Mouse (Mus musculus) hindlimb bud, embryonic 11.5 days (tissue): ENCODE data around the gene Tob1.

ENCODE experiments used
- DNase-seq: peaks from one replicate; pipeline ENCODE4 v3.0.0-alpha.2; 2012; ENCODE audit warnings: low read depth, low spot score; ENCODE audit errors: extremely low spot score

The Tob1 gene

DNA sequence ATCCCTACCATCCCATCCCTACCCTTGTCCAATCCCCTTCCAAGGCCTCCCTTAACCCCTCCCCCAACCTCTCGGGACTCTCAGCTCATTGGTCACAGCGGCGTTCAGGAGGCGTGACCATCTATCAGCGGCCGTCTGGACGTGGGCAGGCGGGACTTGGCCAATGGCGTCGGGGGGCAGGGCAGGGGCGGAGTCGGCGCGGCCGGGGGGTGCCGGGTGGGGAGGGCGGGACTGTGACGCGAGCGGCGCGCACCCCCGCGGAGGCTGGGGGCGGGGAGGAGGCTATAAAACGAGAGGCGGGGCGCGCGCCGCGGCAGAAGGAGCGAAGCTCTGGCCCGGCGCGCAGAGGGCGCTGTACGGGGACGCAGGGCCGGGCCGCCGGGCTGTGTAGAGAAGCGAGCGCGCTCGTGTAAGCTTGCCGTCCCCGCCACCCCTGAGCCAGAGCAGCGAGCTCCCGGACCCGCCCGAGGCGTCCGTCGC, at the start of gene Tob1:
Gene Tob1, plus strand, starts transcription at position 331 of the 480 bp plus-strand sequence.
- peak; percentile 98 for DNase-seq

DNA sequence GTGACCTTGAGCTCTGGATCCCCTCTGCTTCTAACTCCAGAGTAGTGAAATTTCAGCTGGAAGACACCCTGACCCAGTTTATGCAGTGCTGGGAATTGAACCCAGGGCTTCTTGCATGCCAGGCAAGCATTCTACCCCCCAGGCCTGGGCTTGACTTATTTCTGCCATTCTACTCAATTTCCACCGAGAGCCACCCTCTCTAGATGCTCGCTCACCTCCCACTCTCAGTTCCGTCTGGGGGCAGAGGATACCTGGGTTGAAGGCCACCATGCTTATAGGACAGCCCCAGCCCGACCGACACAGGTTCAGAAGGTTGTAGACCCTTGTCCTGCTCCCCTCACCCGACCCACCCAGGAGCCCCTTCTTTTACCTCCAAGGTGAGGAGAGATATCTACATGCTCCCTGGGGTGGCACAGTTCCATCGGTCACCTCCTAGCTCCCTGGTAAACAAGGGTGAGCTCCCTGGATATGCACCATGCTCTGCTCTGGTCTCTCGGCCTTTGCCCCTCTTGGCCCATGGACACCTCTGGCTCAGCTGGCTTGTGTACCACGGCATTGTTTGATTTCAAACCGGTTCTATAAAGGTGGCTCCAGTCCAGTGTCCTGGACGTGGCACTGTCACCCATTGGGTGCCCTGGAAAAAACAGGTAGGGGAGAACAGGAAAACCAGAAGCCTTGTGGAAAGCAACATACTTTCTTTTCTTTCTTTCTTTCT, 49.2 kb upstream of the Tob1 start:
- DNase-seq: no peak

DNA sequence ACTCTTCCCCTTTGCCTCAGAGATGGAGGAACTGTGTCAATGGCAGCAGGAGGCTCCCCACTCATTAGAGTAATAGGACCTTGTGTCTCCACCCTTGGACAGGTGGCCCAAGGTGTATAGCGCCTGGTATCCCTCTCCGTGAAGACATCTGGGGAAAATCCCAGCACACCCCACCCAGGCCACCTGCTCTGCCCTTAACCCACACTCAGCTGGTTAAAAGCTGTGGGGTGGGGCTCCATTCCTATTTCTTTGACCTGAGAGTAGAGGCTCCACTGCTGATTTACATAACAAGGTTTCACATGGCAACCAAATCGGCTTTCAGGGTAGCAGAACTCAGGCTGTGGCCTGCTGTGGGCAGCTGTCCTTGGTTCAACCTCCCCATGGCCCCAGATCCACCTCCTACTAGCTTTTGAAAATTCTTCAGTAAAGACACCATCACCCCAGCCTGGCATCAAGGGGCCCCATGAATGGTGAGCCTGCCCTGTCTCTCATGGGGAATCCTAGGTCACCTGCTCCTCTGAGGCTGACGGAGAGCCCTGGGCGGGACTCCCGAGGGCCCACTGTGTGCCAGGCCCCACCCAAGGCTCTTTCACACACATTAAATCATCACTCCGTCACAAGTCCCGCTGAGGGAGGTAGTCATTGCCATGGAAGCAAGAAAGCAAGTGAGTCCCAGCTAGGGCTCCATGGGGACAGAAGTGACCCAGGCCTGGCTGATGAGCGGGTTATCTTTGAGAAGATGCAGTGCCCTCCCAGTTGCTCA, 48.1 kb upstream of the Tob1 start:
- DNase-seq: no peak

DNA sequence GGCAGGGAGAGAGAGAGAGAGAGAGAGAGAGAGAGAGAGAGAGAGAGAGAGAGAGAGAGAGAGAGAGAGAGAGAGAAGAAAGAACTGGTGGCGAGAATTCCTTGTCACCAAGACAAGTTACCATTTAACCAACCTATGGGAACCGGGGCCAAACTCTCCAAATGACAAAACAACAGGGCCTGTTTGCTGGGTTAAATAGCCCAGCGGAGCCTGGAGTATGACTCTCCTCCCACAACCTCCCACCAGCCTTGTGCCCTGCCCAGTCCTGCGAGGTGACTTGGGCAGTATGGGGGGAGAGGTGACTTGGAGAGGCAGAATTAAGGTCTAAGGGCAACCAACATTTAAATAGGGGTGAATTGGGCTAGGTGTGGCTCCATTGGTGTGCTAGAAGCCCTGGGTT, 45.5 kb upstream of the Tob1 start:
- no peak for DNase-seq

DNA sequence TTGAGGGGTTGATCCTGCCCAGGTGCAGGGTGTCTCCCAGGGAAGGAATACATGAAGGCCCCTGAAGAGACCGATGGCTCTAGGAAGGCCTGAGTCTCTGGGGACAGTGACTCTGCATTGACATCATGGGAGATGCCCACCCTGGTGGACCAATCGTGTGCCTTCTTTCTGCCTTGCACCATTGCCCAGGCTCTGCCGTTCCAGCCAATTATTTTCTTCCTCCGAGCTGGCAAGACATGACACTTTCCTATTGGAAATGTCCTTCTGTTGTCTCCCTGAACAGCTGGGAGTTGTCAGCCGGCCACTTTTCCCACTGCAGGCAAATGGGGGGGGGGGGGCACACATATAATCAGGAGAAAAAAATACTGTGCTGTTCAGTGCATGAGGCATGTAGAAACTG, 43.0 kb upstream of the Tob1 start:
- no peak for DNase-seq

DNA sequence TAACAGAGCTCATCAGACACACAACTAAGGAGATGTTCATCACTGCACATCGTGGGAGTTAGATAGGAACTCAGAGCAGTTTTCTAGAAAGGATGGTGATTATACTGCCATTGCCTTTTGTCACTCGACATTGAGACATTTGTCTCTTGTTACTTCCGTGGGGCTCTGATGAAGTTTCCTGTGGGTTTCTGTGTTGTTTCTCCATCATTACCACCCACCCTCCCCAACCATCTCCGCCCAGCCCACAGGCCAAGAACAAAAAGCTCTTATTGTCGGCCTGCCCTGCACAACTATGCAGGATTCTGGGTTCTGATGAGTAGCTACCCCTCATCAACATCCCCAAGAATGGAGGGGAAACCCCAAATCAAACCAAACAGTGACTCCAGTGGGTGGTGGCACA, 41.7 kb upstream of the Tob1 start:
- no peak for DNase-seq

DNA sequence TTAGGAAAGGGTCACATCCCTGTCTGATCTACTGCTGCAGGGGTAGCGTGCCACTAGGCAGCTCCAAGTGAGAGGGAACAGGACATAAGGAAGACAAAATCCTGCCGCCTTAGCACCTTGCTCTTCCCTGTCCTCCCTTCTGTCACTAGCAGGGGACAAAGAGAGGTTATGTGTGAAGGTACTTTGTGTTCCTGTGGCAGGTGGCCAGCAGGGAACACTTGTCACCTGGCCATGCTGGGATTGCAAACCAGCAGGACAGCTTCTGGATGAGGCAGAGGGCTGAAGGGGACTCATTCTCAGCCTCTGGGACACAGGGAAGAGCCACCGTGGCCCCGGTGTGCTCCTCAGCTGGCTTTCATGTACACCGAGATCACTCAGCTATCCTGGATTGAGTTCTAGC, 39.6 kb upstream of the Tob1 start:
- no peak for DNase-seq

DNA sequence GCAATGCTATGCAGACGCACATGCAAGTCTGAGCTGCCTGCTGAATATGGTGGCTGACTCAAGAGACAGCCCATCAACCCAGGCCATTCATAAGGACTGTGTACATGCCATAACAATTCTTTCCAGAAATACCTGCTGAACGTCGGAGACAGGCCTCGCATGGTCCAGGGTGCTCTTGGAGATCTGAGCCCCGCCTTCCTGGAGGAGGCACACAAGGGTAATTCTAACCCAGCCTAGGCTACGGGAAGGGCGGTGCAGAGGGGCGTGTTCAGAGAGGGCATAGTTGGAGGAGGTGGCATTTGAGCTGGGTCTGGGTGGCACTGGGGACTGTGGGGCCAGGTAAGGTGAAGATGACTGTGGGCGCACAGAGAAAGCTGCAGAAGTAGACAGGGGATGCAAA, 39.1 kb upstream of the Tob1 start:
- no peak for DNase-seq

DNA sequence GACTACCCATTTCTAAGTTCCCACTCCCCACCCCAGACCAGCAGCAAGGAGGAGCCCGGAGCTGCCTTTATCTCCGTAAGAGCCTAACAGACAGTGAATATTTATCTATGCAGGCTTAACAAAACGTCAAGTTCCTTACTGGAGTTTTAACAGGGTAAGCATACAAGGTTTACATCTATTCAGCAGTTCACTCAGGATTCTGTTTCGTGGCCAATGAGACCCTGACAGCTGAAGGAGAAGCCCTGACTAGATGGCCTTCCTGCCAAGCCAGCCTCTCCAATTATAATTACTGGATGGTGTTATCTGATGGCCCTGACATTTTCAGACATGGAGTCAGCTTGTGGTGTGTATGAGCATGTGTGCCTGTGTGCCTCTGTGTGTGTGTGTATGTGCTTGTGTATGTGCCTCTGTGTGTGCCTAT, 37.5 kb upstream of the Tob1 start:
- DNase-seq: no peak

DNA sequence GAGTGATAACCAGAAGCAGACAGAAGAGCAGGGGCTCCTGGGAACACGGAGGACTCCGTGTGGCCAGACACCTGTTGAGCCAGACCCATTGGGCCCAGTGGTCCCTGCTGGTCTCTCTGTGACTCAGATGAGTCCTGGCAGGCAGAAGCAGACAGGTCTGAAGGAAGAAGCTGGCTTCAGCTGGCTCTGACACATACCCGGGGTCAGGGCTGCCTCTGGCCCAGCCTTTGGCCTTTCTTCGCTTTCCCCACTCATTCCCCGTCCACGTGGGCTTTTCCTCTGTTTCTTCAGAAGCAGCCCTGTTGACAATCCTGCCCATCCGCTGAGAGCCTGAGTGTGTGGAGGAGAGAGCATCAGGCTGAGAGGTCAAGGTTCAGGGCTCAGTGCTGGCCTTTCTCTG, 36.0 kb upstream of the Tob1 start:
- no peak for DNase-seq

DNA sequence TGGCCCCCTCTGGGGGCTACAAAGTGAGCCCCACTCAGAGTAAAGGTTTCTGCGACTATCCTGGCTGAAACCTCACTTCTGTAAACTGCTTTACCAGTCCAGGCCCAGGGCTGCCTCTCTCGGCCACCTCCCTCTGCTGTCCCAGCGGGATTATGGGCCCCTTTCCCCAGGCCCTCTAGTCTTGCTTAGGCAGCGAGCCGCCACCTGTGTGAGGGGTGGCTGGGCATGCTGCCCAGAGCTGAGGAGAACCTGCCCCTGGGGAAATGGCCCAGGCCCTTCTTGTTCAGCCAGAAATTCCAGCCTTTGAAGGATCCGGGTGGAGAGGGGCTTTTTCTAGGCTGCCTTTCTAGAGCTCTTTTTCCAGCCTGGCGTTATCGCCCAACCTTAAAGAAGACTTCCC, 35.6 kb upstream of the Tob1 start:
- DNase-seq: no peak

DNA sequence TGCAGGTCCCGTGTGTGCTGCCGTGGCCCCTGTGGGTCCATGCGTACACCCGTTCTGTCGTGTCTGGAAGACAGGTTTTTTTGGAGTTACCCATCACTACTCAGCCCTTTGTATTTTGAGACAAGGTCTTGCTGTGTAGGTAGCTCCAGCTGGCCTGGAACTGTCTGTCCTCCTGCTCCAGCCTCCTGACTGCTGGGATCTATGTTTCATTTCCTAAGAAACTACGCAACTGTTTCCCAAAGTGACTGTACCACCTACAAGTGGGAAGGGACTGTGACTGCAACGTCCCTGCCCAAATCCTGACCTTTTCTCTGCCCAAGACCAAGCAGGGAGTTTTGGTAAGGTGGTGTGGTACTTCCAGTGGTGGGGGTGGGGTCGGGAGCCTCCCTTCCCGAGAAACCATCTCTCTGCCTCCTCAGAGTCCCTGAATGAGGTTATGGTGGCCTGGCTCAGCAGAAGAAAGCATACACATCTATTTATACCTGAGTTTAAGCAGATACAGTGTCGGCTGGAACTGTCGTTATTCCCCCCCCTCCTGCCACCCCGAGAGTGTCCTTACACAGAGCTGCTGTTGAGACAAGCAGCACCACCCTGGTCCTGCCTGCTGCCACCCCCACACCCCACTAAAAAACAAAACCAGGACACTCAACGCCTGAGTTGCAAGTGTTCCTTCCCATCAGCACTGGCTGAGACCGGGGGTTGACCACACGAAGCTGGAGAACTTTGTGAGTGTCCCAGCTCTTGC, 33.2 kb upstream of the Tob1 start:
- no peak for DNase-seq

DNA sequence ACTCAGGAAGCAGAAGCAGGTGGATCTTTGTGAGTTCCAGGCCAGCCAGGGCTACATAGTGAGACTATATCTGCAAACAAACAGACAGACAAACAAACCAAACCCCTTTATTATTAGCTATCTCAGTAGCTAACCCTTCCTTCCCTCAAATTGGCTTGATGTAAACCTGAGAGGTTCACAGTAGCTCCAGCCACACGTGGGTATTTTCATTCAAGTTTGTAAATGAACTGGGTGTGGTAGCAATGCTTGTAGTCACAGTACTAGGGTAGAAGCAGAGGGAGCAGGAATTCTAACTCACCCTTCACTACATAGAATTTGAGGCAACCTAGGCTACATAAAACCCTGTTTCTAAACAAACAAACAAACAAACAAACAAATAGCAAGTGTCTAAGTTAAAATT, 31.5 kb upstream of the Tob1 start:
- DNase-seq: no peak

DNA sequence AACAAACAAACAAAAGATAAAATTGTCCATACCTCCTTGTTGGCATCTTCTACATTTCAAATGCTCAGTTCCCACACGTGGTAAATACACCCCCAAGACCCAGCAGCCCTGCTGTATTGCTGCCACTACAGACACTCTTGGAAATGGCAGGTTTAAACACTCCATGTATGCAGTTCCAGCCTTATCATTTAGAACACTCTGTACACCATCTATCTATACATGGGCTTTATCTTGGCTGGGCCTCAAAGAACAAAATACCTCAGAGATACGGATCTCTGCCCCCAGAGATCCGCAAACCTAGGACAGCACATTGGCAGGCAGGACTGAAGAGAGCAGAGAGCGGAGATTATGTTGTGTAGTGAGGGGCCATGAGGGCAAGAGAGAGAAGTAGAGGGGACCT, 31.1 kb upstream of the Tob1 start:
- no peak for DNase-seq

DNA sequence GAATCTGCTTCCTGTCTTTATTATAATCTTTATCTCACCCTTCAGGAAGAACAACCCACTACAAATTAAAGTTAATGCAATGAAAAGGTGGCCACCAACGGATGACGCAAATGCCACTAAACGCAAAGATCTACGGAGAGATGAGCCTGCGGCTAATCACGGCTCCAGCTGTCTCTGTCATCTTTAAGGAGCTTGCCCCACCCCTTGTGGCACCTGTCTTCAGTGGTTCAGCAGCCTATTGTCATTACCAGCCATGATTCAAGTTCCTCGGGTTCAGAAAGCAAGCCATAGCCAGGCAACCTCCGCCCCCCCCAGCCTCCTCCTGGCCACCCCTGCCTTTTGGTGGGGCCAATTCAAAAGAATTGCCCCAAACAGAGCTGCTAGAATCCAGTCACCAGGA, 29.6 kb upstream of the Tob1 start:
- DNase-seq: no peak

DNA sequence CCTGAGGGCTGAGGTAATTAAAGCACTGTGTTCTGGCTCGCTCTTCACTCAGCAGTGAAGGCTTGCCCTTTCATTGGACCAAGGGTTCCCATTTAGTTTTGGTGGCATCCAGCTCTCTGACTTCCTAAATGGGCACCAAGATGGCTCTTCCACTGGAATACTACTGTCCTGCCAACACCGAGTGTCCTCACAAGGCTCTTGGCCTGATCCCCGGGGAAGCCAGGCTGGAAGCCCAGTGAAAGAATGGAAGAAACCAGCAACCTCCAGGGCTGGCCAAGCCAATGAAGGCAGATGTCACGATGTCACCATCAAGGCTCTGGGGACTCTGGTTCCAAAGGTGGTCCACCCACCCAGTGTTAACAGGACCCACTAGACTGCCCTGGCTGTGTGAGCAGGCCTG, 28.5 kb upstream of the Tob1 start:
- no peak for DNase-seq

DNA sequence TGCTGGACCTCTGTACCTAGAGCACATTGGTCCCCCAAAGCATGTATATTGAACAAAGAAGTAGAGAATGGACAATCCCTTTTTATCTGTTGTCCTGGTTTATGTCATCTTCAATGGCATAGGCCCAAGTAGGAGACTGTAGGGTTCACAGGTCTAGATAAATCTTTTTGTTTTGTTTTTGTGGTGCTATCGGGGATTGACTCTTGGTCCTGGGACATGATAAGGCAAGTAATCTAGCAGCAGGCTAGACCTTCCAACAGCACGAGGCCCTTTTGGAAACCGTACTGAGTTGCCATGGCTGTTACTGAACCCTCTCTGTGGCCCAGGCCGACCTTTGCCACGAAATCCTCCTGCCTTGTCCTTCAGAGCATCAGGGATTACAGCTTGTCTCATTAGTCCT, 28.1 kb upstream of the Tob1 start:
- DNase-seq: no peak

DNA sequence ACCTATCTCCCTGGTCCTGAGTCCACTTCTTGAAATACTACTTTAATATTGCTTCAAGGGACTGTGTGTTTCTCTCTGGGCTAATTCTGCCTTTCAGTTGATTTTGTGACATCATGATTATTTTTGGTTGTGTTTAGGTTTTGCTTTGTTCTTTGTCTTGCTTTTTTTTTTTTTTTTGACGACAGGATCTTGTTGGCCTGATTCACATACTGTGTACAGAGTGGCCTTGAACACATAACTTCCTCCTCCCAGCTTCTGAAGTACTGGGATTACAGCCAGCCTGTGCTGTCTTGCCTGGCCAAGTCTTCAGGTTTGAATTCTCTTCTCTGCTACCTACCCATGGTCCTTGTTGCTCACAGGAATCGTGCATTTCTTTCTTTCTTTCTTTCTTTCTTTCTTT, 27.6 kb upstream of the Tob1 start:
- DNase-seq: no peak

DNA sequence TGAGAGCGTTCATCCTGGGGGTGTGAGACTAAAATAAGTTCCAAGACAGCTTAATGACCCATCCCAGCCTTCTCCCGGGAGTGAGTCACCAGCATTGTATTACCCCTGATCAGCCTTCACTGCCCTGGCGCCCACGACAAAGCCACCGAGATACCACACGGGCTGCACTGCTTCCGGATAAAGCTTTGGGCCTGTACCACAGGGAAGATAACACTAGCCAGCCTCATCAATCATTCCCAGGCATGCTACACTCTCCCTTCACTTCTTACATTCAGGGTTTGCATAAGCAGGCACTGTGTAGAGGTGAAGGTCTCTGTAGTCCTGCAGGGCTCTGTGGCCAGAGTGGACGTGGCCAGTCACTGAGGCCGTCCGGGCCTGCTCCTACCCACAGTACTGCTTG, 21.7 kb upstream of the Tob1 start:
- no peak for DNase-seq

DNA sequence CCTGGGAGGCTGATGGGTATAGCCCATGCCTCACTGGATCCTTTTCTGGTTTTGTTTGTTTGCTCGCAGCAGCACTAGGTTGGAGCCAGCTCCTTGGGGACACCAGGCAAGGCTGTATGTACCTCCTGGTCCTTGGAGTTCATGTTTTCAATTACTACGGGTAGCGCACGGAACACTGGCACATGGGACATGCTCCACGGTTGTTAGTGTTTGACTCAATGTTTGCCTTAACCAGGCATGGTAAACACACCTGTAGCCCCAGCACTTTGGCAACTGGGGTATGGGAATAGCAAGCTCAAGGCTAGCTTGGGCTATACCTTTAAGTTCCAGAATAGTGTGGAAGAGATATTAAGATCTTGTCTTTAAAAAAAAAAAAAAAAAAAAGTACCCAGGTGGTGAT, 20.6 kb upstream of the Tob1 start:
- DNase-seq: no peak

DNA sequence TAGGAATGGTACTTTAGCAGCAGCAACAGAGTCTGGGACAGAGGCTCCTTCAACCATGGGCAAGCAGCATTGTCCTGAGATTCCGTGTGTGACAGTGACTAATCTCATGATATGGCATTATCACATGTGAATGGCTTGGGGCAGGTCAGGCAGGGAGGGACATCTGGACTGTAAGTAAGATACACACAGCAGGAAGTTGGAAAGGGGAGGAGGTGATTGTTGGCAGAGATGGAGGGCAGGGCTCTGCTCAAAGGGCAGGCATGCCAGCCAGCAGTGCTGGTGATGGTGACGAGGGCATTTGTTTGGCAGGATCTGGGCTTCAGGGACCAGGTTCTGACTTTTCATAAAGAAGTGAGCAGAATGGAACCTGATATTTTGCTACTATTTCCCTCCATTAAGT, 18.1 kb upstream of the Tob1 start:
- no peak for DNase-seq

DNA sequence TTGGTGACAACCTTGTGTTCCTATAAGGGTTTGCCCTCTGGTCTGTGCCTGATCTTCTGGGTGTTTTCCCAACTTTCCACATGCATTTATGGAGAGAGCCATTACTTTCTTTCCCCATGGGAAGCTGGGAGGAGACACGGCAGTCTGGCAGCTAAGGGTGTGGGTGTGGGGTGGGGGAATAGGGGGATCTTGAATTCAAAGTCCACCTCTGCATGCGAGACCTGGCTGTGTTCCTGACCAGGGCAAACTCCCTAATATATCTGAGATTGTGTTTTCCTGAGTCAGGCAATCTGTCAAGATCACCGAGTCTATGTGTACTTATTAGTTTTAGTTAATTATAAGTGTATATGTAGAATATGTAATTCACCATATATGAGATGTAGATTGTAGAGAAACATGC, 14.9 kb upstream of the Tob1 start:
- DNase-seq: no peak
